Mouse (Mus musculus) hematopoietic stem cell, adult 5-6 weeks (primary cell): ENCODE results near the gene Rrp1. TPM values are rescaled to one million over a fixed set of nuclear protein-coding genes. Genes with fewer than 3 reads are reported as not detected.

Experiments
- ATAC-seq, 2 experiments: fragments of 125-278 bp in 1 of 2; replicated peaks in 1 of 2; 2 replicates each; pipeline ENCODE4 v1.8.0; 2016 to 2017; ENCODE audit warnings: inconsistent platforms in 2 of 2, mild to moderate bottlenecking in 2 of 2, moderate number of reproducible peaks in 2 of 2, low read depth in 1 of 2, moderate TSS enrichment in 1 of 2; ENCODE audit not compliant: low FRiP score in 2 of 2, poor library complexity in 2 of 2, severe bottlenecking in 2 of 2, insufficient read depth in 1 of 2, low TSS enrichment in 1 of 2
- total RNA-seq: library from RNA; stranded (forward); fragments of 172-1452, 232-1000 nt; gene quantifications from 2 replicates; pipeline ENCODE4 v1.2.3, GENCODE M21; 2017

Gene Rrp1
- 310 and 472 TPM in 2 replicates for total RNA-seq

DNA sequence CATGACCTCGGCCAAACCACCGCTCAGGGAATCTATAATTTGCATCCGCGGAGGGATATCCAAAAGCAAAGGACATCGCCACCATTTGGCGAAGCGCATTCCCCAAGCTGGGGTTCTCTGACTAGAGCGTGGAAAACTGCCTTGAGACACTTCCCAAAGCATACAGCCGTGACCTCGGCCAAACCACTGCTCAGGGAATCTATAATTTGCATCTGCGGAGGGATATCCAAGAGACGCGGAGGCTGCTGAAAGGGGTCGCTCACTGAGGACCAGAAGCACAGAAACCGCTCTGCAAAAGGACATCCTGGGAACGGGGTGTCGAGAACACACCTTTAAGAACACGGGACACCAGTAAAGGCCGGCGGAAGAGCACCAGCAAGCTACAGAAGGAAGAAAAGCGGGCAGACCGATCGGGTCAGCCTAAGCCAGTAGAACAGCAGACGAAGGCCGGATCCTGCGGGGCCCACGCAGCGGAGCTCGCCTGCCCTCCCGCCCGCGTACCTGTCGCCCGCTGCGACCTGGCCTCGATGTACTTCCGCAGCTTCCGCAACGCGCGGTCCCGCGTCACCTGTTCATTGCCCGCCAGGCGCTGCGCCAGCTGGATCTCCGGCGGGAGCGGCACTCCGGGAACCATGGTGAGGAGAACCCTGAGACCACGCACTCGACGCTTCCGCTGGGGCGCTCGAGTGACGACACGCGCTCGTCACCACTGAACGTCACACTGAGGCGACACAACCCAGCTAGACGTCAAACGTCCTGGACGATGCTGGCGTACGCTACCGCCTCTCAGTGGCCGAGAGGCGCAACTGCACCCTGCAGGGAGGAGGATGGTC lies at the start of gene Rrp1:
TSS of gene Rrp1 (minus strand) at position 725 of the 833 bp plus-strand sequence.
- peak; percentile 95 to 97 for ATAC-seq

DNA sequence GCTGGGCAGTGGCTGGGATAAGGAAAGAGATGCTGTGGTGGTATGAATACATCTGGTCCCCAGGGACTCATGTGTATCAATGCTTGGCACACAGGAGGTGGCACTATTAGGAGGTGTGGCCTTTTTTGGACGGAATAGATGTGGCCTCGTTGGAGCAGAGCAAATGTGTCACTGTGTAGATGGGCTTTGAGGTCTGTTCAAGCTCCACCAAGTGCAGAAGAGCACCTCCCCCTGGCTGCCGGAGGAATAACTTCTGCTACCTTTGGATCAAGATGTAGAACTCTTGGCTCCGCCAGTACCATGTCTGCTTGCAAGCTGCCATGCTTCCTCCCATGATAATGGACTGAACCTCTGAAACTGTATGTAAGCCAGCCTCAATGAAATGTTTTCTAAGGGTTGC lies 48.9 kb upstream of the Rrp1 start:
- no peak for ATAC-seq

DNA sequence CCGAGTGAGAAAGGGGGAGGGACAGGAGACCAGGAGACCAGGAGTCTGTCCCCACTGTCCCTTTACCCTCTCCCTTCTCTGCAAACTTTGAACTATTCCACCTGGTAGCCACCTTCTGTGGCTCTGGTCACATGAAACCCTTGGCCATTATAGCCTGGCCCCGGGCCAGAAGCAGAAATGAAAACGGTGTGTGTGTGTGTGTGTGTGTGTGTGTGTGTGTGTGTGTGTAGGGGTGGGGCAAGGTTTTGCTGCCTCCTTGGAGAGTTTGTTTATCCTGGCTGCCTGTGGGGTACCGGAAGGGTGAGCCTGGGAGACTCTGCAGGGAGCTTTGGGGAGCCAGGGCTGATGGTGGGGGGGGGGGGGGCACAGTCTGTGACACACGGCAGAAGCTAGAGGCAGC lies 47.6 kb upstream of the Rrp1 start:
- no peak for ATAC-seq

- ATAC-seq = peak in 1 of 2 experiments; percentile 11; a peak in 1 of 4 replicates
Observed at GRCm38 (mm10) chr10:78458348-78459111, 45.7 kb upstream of the Rrp1 start.

GRCm38 (mm10) chr10:78457495-78458347 lies 44.9 kb upstream of the Rrp1 start:
- ATAC-seq = peak; percentile 76 to 81

- no peak for ATAC-seq
Observed at GRCm38 (mm10) chr10:78456696-78457095, 43.9 kb upstream of the Rrp1 start.

GRCm38 (mm10) chr10:78452641-78453040 lies 39.8 kb upstream of the Rrp1 start:
- no peak for ATAC-seq

DNA sequence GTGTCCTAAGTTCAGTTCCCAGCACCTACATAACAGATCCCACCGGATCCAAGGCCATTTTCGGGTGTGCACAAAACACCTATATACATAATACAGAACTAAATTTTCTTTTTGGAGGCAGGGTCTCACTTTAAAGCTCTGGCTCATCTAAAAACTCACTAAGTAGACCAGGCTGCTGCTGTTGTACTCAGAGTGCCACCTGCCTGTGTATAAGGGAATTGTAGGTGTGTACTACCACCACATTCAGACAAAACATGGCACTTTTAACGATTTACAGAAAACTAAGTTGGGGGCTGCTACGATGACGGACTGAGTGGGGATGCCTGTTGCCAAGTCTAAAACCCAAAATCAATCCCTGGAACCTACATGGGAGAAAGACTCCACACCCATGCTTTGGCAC lies 37.9 kb upstream of the Rrp1 start:
- ATAC-seq = no peak

DNA sequence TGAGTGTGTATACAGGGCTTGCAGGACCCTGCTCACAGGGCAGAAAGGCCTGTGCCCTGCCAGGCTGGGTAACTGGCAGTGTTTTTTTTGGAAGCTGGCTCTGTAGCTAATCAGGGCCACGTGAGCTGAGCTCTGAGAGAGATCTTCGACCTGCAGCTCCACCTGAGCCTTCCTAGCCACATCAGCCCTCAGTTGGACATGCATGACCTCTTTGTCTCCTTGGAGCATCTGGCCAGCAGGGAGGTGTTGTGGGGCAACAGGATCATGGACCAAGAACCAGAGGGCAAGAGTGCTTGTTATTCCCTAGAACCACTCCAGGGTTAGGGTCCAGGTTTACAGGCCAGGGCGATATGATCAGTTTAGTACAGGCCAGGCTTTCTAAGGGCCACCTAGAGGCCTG lies 34.6 kb upstream of the Rrp1 start:
- no peak for ATAC-seq

DNA sequence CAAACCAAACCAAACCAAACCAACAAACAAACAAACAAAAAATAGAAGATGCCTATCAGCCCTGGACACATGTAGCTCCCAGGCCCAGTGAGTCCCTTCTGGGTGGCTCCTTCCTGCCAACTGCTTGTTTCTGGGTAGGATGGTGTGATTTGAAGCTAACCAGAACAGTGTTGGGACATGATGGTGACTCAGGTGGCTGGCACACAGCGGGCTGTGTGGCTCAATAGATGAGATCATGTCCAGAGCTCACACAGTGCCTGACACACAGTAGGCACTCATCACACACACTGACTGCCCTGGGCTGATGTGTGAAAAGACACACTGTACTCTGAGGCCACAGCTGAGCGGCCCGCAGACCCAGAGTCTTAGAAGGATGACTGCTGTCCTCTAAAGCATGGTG lies 33.4 kb upstream of the Rrp1 start:
- no peak for ATAC-seq

GRCm38 (mm10) chr10:78442292-78442691 lies 29.4 kb upstream of the Rrp1 start:
- no peak for ATAC-seq

GRCm38 (mm10) chr10:78441606-78442005 lies 28.8 kb upstream of the Rrp1 start:
- ATAC-seq = no peak

DNA sequence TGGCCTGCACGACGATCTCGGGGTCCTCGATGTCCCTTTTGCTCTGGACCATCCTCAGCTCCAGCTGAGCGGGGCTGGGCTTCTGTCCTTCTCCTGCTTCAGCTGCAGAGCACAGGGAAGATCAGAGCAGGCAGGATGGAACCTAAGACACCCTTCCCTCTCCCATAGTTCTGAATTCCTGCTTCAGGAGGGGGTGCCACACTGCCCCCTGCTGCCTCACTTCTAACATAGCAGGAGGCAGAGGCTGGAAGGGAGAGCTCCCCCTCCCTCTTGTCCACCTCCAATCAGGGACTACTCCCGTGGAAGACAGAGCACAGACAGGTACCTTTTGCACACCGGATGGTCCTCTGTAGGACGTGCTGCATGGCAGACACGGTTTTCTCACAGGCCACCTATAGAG lies 28.0 kb upstream of the Rrp1 start:
- peak; percentile 10 to 50; a peak in 2 of 4 replicates for ATAC-seq

- ATAC-seq = no peak
Observed at GRCm38 (mm10) chr10:78439990-78440389, 27.1 kb upstream of the Rrp1 start.

GRCm38 (mm10) chr10:78439550-78439949 lies 26.7 kb upstream of the Rrp1 start:
- ATAC-seq = no peak

DNA sequence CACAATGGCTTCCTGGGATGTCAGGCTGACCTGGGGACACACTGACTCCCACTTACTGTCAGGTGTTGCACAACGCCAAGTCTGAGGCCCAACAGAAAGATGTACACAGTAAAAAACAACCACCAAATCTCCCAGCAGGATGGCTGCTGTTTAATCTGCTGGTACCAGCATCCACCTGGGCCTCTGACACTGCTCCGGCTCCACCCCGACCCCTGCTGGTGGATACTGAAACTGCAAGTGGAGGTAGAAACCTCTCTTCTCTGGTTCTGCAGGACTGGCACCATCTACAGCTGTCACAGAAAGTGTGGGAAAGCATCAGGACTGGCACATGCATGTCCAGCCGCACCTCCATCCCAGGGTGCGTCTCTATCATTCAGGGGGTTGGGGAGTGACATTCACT lies 25.3 kb upstream of the Rrp1 start:
- peak; percentile 41 to 57; a peak in 3 of 4 replicates for ATAC-seq

- ATAC-seq = no peak
Observed at GRCm38 (mm10) chr10:78432853-78433252, 20.0 kb upstream of the Rrp1 start.

DNA sequence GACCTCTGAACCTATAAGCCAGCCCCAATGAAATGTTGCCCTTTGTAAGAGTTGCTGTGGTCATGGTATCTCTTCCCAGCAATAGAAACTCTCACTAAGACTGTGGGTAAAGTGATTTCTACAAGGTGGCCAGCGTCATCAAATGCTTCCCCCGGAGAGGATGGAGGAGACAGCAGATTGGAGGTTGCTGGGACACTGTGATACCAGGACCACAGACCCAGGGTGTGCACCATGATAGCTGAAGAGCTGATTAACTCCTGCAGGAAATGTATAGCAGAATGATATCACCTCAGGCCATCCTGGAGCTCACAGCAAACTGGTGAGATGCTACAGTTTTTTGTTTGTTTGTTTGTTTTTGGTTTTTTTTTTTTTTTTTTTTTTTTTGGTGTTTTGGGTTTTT lies 16.9 kb upstream of the Rrp1 start:
- no peak for ATAC-seq
